Mouse (Mus musculus) liver, embryonic 15.5 days (tissue): Measurements from ENCODE around the gene Ypel1. TPM values are rescaled to one million over a fixed set of nuclear protein-coding genes. Genes with fewer than 3 reads are reported as not detected.

Experiments
- ATAC-seq: fragments of 200-750 bp; cut with Nextera tagmentation; 2 replicates; pipeline ENCODE4 v1.8.0; 2017; ENCODE audit warnings: moderate number of reproducible peaks, mild to moderate bottlenecking, moderate library complexity; ENCODE audit not compliant: insufficient read depth
- H3K27ac ChIP-seq: fragments of 300-500 bp; sonication (generic); replicated peaks from 2 replicates; pipeline ENCODE4 v1.5.1; 2015; ENCODE audit warnings: mild to moderate bottlenecking, inconsistent platforms
- H3K27me3 ChIP-seq: fragments of 300-500 bp; sonication (generic); 2 replicates; pipeline ENCODE4 v1.6.1; 2015; ENCODE audit warnings: mild to moderate bottlenecking, inconsistent platforms
- H3K36me3 ChIP-seq: fragments of 300-500 bp; sonication (generic); replicated peaks from 2 replicates; pipeline ENCODE4 v1.6.1; 2015; ENCODE audit warnings: moderate library complexity, mild to moderate bottlenecking, inconsistent platforms
- H3K4me1 ChIP-seq: fragments of 300-500 bp; sonication (generic); replicated peaks from 2 replicates; pipeline ENCODE4 v1.6.1; 2015; ENCODE audit warnings: inconsistent platforms
- H3K4me2 ChIP-seq: fragments of 300-500 bp; sonication (generic); 2 replicates; pipeline ENCODE4 v1.6.1; 2015; ENCODE audit warnings: moderate library complexity, mild to moderate bottlenecking, inconsistent platforms
- H3K4me3 ChIP-seq: fragments of 300-500 bp; sonication (generic); replicated peaks from 2 replicates; pipeline ENCODE4 v1.5.1; 2015; ENCODE audit warnings: mild to moderate bottlenecking, inconsistent platforms
- H3K9ac ChIP-seq: fragments of 300-500 bp; sonication (generic); 2 replicates; pipeline ENCODE4 v1.6.1; 2015; ENCODE audit warnings: moderate library complexity, mild to moderate bottlenecking, inconsistent platforms
- H3K9me3 ChIP-seq: fragments of 300-500 bp; sonication (generic); replicated peaks from 2 replicates; pipeline ENCODE4 v1.6.1; 2016; ENCODE audit warnings: inconsistent platforms
- WGBS: fragments of 180-500 bp; shearing (Covaris S2); methylation state at CpG from one replicate; pipeline ENCODE4 v1.1.7; 2015; ENCODE audit warnings: mixed read lengths; ENCODE audit not compliant: insufficient replicate concordance; 5-methylcytosine and 5-hydroxymethylcytosine counted together
- microRNA counts: library from miRNA; unstranded; fragments of <30 nt; microRNA quantifications from one replicate; lab custom pipeline; 2016
- microRNA-seq: library from miRNA; unstranded; fragments of <30 nt; microRNA quantifications from one replicate; pipeline ENCODE4, GENCODE M21; 2016
- polyA plus RNA-seq: library from polyadenylated mRNA; unstranded; fragments of >200 nt; fragmentation: Nextera tagmentation; extraction: Ambion mirVana; gene quantifications from 2 replicates; pipeline ENCODE4 v1.2.1, GENCODE M21; 2015

The Ypel1 gene
- polyA plus RNA-seq, 1 experiment from 2014 or later, result 1.2 TPM

DNA sequence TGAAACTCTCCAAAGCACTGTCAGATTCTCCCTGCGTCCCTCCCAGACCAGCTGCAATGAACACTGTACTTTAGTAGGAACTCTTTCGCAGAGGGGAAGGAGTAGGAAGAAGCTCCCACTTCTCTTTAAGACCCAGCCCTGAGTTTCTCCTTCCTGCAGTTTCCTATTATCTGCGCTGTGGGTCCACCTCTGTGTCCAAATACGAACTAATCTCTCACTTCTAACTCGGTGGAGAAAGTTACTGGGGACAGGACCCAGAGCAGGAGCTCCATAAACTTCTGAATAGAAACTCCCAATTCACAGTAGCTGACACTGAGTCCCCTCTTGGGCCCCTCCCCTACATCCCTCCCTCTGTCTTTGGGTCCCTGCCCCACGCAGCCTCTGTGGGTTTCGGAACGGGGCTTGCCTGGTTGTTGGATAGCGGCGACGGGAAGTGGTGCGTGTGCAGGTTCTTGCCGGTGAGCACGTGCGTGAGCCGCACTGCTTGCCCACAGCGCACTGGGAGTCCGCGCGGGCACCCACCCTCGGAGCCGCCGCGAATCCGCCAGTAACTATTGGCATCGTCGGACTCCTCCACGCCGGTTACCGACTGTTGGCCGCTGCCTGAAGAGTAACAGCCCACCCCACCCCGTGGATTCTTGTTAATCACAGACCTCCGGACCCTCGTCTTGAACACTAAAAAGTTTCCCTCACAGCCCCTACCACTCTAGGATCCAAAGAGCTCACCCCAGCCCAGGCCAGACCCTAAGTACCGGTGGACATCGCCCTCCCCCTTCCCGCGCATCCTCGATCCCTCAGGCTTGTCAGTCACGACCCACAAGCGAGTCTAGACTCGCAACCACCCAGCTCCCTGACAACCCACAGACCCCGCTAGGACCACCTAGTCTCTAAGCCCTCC, 61.9 kb downstream of the Ypel1 start:
- Histone ChIP-seq H3K27me3 (peaks cover 4% of the 10 kb centered on the region; the same call in 1 of the 2 replicates), H3K4me3 (peak overlapping the region; percentile 89), H3K9me3 (no peaks in the 10 kb centered on the region), H3K4me1 (peaks cover 22% of the 10 kb centered on the region), H3K9ac (peak overlapping the region; percentile 88), H3K36me3 (no peaks in the 10 kb centered on the region), H3K27ac (peak overlapping the region; percentile 72; the same call in 1 of the 2 replicates), H3K4me2 (peak overlapping the region; percentile 99)
- 3% methylated on average over 43 of the region's 43 CpGs for WGBS
- no peak for ATAC-seq

DNA sequence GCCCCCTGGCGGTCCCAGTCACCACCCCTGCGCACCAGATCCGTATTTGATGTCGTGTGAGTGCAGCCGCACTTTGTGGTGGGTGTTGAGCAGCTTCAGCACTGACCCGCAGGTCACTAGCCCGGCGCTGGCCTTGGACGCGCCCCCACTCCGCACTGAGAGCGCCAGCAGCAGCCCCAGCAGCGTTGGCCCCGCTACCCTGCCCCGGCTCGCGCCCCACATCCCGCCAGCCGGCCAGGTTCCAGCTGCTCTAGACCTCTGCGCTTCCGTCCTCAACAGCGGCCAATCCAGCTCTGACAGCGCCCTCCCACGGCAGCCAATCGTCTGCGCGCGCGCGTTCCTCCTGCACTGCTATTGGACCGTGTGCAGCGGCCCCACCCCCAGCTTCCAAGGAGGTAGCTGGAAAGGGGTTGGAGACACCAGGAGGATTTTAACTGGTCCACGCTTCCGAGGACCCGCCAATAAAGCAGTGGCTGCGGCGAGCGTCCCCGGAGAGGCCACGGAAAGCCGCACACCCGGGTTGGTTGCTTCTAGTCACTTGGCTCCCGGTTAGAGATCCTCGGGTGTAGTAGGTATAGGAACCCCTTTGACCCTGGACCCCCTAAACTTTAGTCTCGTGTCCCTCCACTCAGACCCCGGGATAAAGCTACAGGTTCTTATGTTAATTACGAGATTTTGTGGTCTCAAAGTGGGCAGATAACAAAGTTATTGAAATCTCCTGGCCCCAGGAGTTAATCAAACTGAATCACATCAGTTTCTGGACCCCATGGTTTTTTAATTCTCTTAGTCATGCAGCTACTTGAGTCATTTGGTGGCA, 62.8 kb downstream of the Ypel1 start, which contains the start of gene Sdf2l1:
Gene Sdf2l1 (minus strand): TSS at position 295 of the 817 bp plus-strand sequence.
- H3K27me3 ChIP-seq, result peaks cover 4% of the 10 kb centered on the region; the same call in 1 of the 2 replicates
- peak within 1 kb of the TSS; percentile 88 for H3K9ac ChIP-seq
- peak within 1 kb of the TSS; percentile 99 for H3K4me2 ChIP-seq
- peak; percentile 97 for ATAC-seq
- H3K4me3 ChIP-seq, result peak within 1 kb of the TSS; percentile 89
- H3K4me1 ChIP-seq, result peaks cover 22% of the 10 kb centered on the region
- H3K9me3 ChIP-seq, result no peaks in the 10 kb centered on the region
- H3K36me3 ChIP-seq, result no peaks in the 10 kb centered on the region
- WGBS, result under 1% methylated on average over 47 of the region's 47 CpGs
- peak within 1 kb of the TSS; percentile 72 for H3K27ac ChIP-seq

DNA sequence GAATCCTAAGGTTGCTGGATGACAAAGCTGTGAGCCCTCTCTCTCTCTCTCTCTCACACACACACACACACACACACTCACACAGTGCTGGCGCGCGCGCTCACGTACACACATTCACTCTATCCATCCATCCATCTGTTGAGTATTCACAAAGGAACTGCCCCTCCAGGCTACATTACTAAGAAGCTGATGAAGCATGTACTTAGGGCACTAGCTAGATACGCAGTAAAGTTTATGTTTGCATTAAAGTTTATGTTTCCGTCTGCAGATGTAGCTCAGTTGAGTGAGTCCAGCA, 63.4 kb downstream of the Ypel1 start:
- H3K27me3 ChIP-seq, result peaks cover 4% of the 10 kb centered on the region; the same call in 1 of the 2 replicates
- peak overlapping the region; percentile 99 for H3K4me2 ChIP-seq
- H3K36me3 ChIP-seq, result no peaks in the 10 kb centered on the region
- peak overlapping the region; percentile 63; the same call in 1 of the 2 replicates for H3K27ac ChIP-seq
- peaks cover 22% of the 10 kb centered on the region for H3K4me1 ChIP-seq
- H3K9ac ChIP-seq, result peak overlapping the region; percentile 88
- WGBS, result 56% methylated on average over 7 of the region's 7 CpGs
- no peak for ATAC-seq
- H3K4me3 ChIP-seq, result peak overlapping the region; percentile 89
- no peaks in the 10 kb centered on the region for H3K9me3 ChIP-seq

MicroRNAs within 50 kb of the gene (microRNA counts, 519-probe panel; counts per million panel counts)
- microRNA mmu-miR-130b (lab: Ali Mortazavi, UCI) (3,836 counts per million, percentile 78 among the panel's probes with 10 or more counts), microRNA mmu-miR-301b (lab: Ali Mortazavi, UCI) (2,123 counts per million, percentile 29 among the panel's probes with 10 or more counts)

Small RNAs within 50 kb of the gene (microRNA-seq; reads per million reads assigned to microRNA genes)
- 5,215 reads per million, percentile 89 among the genes with 10 or more reads in this experiment for gene Mir130b
- gene Mir301b, result 47.4 reads per million, percentile 46 among the genes with 10 or more reads in this experiment

Other genes with a start within 250 kb of the Ypel1 start
- gene Spag6l, start 240.2 kb upstream of the Ypel1 start, polyA plus RNA-seq, result not detected in 2 replicates
- 10.3 and 13.9 TPM in 2 replicates for gene Igll1, start 205.7 kb upstream of the Ypel1 start, polyA plus RNA-seq
- 20.3 and 24.5 TPM in 2 replicates for gene Top3b, start 199.0 kb upstream of the Ypel1 start, polyA plus RNA-seq
- gene Vpreb1, start 198.9 kb upstream of the Ypel1 start, polyA plus RNA-seq, result 6.4 and 8.6 TPM in 2 replicates
- 6.9 and 7.3 TPM in 2 replicates for gene Ppm1f, start 173.2 kb upstream of the Ypel1 start, polyA plus RNA-seq
- 80.3 and 82.0 TPM in 2 replicates for gene Mapk1, start 86.3 kb upstream of the Ypel1 start, polyA plus RNA-seq
- 57.2 and 57.7 TPM in 2 replicates for gene Ppil2, start 41.6 kb downstream of the Ypel1 start, polyA plus RNA-seq
- gene 2610318N02Rik, start 55.5 kb downstream of the Ypel1 start, polyA plus RNA-seq, result 16.2 and 17.5 TPM in 2 replicates
- 54.4 TPM in 2 replicates for gene Sdf2l1, start 62.7 kb downstream of the Ypel1 start, polyA plus RNA-seq
- gene Ydjc, start 74.9 kb downstream of the Ypel1 start, polyA plus RNA-seq, result 6.9 TPM in 2 replicates
- 0.26 and 0.47 TPM in 2 replicates for gene Ccdc116, start 77.5 kb downstream of the Ypel1 start, polyA plus RNA-seq
- gene Ube2l3, start 133.0 kb downstream of the Ypel1 start, polyA plus RNA-seq, result 169 and 186 TPM in 2 replicates
- gene Rimbp3, start 138.9 kb downstream of the Ypel1 start, polyA plus RNA-seq, result 0.06 and 0.09 TPM in 2 replicates
- gene Hic2, start 163.9 kb downstream of the Ypel1 start, polyA plus RNA-seq, result 2.6 and 3.6 TPM in 2 replicates
- gene Tmem191c, start 206.4 kb downstream of the Ypel1 start, polyA plus RNA-seq, result 3.9 and 4.4 TPM in 2 replicates